Mouse (Mus musculus) lung, embryonic 15.5 days (tissue): ENCODE measurements around the gene Efcab11. TPM values are rescaled to one million over a fixed set of nuclear protein-coding genes. Genes with fewer than 3 reads are reported as not detected.

Experiments
- ATAC-seq: fragments of 200-750 bp; cut with Nextera tagmentation; 2 replicates; pipeline ENCODE4 v1.8.0; 2017; ENCODE audit warnings: moderate number of reproducible peaks, borderline replicate concordance; ENCODE audit not compliant: low FRiP score, low TSS enrichment; ENCODE audit errors: extremely low read depth
- H3K27ac ChIP-seq: fragments of 300-500 bp; sonication (generic); 2 replicates; pipeline ENCODE4 v1.5.1; 2015; ENCODE audit warnings: moderate library complexity, mild to moderate bottlenecking, inconsistent platforms
- H3K27me3 ChIP-seq: fragments of 300-500 bp; sonication (generic); 2 replicates; pipeline ENCODE4 v1.6.1; 2015; ENCODE audit warnings: inconsistent platforms
- H3K36me3 ChIP-seq: fragments of 300-500 bp; sonication (generic); 2 replicates; pipeline ENCODE4 v1.6.1; 2015; ENCODE audit warnings: inconsistent platforms
- H3K4me1 ChIP-seq: fragments of 300-500 bp; sonication (generic); 2 replicates; pipeline ENCODE4 v1.6.1; 2015; ENCODE audit warnings: inconsistent platforms
- H3K4me2 ChIP-seq: fragments of 300-500 bp; sonication (generic); 2 replicates; pipeline ENCODE4 v1.6.1; 2015; ENCODE audit warnings: inconsistent platforms, mild to moderate bottlenecking, moderate library complexity
- H3K4me3 ChIP-seq: fragments of 300-500 bp; sonication (generic); 2 replicates; pipeline ENCODE4 v1.5.1; 2015; ENCODE audit warnings: mild to moderate bottlenecking, inconsistent platforms
- H3K9ac ChIP-seq: fragments of 300-500 bp; sonication (generic); 2 replicates; pipeline ENCODE4 v1.6.1; 2015; ENCODE audit warnings: inconsistent platforms
- H3K9me3 ChIP-seq: fragments of 300-500 bp; sonication (generic); 2 replicates; pipeline ENCODE4 v1.6.1; 2016; ENCODE audit warnings: inconsistent platforms
- WGBS: fragments of 180-500 bp; shearing (Covaris S2); methylation state at CpG from one replicate; pipeline ENCODE4 v1.1.7; 2015; 5-methylcytosine and 5-hydroxymethylcytosine counted together
- polyA plus RNA-seq: library from polyadenylated mRNA; unstranded; fragments of >200 nt; fragmentation: Nextera tagmentation; extraction: Ambion mirVana; gene quantifications from 2 replicates; pipeline ENCODE4 v1.2.1, GENCODE M21; 2015

Efcab11 gene
- polyA plus RNA-seq, 1 experiment from 2014 or later = 19.2 TPM

DNA sequence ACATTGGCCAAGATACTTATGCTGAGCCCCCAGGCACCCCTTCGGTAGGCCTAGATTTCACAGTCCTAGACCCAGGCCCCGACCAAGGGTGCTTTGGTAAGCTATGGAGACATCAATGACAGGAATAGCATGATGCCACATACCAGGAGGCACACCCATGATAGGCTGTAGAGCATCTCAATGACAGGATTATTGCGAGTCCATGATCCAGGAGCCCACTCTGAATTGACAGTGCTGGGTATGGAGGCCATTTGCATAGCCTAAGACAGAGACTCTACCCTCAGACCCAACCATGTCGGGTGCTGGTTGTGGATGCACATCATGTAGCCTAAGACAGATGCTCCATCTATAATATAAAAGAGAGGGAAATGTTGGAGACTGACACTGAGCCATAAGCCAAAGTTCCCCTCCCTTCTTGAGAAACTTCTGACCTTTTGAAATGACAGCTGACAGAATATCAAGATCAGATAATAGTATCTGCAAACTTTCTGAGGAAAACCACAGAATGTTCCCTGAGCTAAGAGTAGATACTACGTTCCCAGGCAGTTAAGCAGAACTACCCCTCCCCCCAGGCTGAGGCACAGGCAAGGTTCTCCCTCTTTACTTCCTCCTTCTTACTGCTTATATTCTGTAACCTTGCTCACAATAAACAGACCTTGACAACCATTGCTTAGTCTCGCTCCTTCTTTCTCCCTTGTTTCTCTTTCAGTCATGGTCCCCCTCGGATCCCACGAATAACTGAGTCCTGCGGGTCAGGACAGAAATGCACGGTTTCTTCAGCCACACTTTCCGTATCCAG lies 237.5 kb downstream of the Efcab11 start:
- H3K9me3 ChIP-seq = peaks cover 8% of the 10 kb centered on the region; the same call in 1 of the 2 replicates
- no peak overlapping the region for H3K27ac ChIP-seq
- no peak overlapping the region for H3K4me3 ChIP-seq
- ATAC-seq = no peak
- no peaks in the 10 kb centered on the region for H3K4me1 ChIP-seq
- no peaks in the 10 kb centered on the region for H3K36me3 ChIP-seq
- no peaks in the 10 kb centered on the region for H3K27me3 ChIP-seq
- no peak overlapping the region for H3K9ac ChIP-seq
- H3K4me2 ChIP-seq = no peak overlapping the region
- 86% methylated on average over 11 of the region's 11 CpGs for WGBS

DNA sequence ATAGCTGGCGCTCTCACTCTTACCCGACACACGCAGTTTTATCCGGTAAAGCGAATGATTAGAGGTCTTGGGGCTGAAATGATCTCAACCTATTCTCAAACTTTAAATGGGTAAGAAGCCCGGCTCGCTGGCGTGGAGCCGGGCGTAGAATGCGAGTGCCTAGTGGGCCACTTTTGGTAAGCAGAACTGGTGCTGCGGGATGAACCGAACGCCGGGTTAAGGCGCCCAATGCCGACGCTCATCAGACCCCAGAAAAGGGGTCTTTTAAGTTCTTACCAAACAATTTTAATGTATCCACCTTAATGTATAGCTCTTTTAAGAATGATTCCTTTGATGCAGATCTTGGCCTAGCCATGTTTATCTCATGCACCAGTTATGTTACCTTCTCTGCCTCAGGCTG lies 238.8 kb downstream of the Efcab11 start:
- H3K27me3 ChIP-seq = no peaks in the 10 kb centered on the region
- H3K4me3 ChIP-seq = no peak overlapping the region
- no peaks in the 10 kb centered on the region for H3K4me1 ChIP-seq
- peaks cover 8% of the 10 kb centered on the region; the same call in 1 of the 2 replicates for H3K9me3 ChIP-seq
- WGBS = 92% methylated on average over 18 of the region's 18 CpGs
- H3K9ac ChIP-seq = no peak overlapping the region
- 0 out of 2 replicates have a peak, but pooled peaks have one; percentile 60 for ATAC-seq
- H3K36me3 ChIP-seq = no peaks in the 10 kb centered on the region
- no peak overlapping the region for H3K27ac ChIP-seq
- no peak overlapping the region for H3K4me2 ChIP-seq

DNA sequence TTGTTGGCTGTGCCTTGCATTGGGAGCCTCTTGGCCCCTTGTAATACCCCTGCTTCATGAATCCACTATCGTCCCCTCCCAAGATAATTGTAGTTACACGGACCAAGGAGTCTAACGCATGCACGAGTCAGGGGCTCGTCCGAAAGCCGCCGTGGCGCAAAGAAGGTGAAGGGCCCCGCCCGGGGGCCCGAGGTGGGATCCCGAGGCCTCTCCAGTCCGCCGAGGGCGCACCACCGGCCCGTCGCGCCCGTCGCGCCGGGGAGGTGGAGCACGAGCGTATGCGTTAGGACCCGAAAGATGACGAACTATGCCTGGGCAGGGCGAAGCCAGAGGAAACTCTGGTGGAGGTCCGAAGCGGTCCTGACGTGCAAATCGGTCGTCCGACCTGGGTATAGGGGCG lies 239.3 kb downstream of the Efcab11 start:
- 91% methylated on average over 37 of the region's 37 CpGs for WGBS
- Histone ChIP-seq H3K9me3 (peaks cover 8% of the 10 kb centered on the region; the same call in 1 of the 2 replicates), H3K4me2 (no peak overlapping the region), H3K27me3 (no peaks in the 10 kb centered on the region), H3K4me1 (no peaks in the 10 kb centered on the region), H3K4me3 (no peak overlapping the region), H3K27ac (no peak overlapping the region), H3K36me3 (no peaks in the 10 kb centered on the region), H3K9ac (no peak overlapping the region)
- ATAC-seq = peak; percentile 91

Other genes starting within 250 kb of the Efcab11 start
- gene Tdp1, start 78 bp upstream of the Efcab11 start, polyA plus RNA-seq = 69.7 and 73.0 TPM in 2 replicates
- gene Kcnk13, start 80.1 kb upstream of the Efcab11 start, polyA plus RNA-seq = 3.9 and 4.1 TPM in 2 replicates
- gene Psmc1, start 225.7 kb upstream of the Efcab11 start, polyA plus RNA-seq = 287 and 294 TPM in 2 replicates